Mouse (Mus musculus) myocyte (in vitro differentiated cells): ENCODE results near the gene Crtap.

Experiments
- CEBPB ChIP-seq: IDR thresholded peaks from 2 replicates; pipeline ENCODE4 v1.6.1; 2011; ENCODE audit warnings: mild to moderate bottlenecking, moderate library complexity; ENCODE audit not compliant: poor library complexity, insufficient read depth, severe bottlenecking
- E2F4 ChIP-seq: IDR thresholded peaks from one replicate; pipeline ENCODE4 v1.6.1; 2011; ENCODE audit warnings: mild to moderate bottlenecking, control low read depth, moderate library complexity; ENCODE audit not compliant: insufficient read depth
- MAX ChIP-seq: IDR thresholded peaks from one replicate; pipeline ENCODE4 v1.6.1; 2011; ENCODE audit warnings: low read depth, mild to moderate bottlenecking, control low read depth
- POLR2A ChIP-seq: IDR thresholded peaks from one replicate; pipeline ENCODE4 v1.6.1; 2011; ENCODE audit warnings: low read depth, mild to moderate bottlenecking, control low read depth, moderate library complexity; ENCODE audit not compliant: insufficient read length
- POLR2AphosphoS2 ChIP-seq: IDR thresholded peaks from one replicate; pipeline ENCODE4 v1.6.1; 2011; ENCODE audit warnings: low read depth, control low read depth; ENCODE audit not compliant: insufficient read length
- TCF12 ChIP-seq: IDR thresholded peaks from one replicate; pipeline ENCODE4 v1.6.1; 2011; ENCODE audit warnings: mild to moderate bottlenecking, control low read depth; ENCODE audit not compliant: poor library complexity, insufficient read depth, severe bottlenecking
- TCF3 ChIP-seq: IDR thresholded peaks from one replicate; pipeline ENCODE4 v1.6.1; 2011; ENCODE audit warnings: low read depth, control low read depth; ENCODE audit not compliant: insufficient read length
- USF1 ChIP-seq: IDR thresholded peaks from one replicate; pipeline ENCODE4 v1.6.1; 2011; ENCODE audit warnings: low read depth, mild to moderate bottlenecking, control low read depth, moderate library complexity

- TF ChIP-seq POLR2AphosphoS2 (no peak), POLR2A (no peak), MAX (no peak), CEBPB (no peak), E2F4 (no peak), TCF3 (no peak), TCF12 (no peak), USF1 (no peak)
These were observed 17.2 kb upstream of the Crtap start for GRCm38 (mm10) chr9:114407676-114408075.
